Mouse (Mus musculus) lung, postnatal 0 days (tissue): ENCODE measurements around the gene Dcst2. TPM values are rescaled to one million over a fixed set of nuclear protein-coding genes. Genes with fewer than 3 reads are reported as not detected.

ENCODE experiments used
- ATAC-seq: fragments of 200-750 bp; cut with Nextera tagmentation; 2 replicates; pipeline ENCODE4 v1.8.0; 2017; ENCODE audit warnings: moderate library complexity
- DNase-seq: peaks from one replicate; pipeline ENCODE4 v3.0.0-alpha.2; 2016; ENCODE audit warnings: low spot score
- H3K27ac ChIP-seq: fragments of 300-500 bp; sonication (generic); 2 replicates; pipeline ENCODE4 v1.5.1; 2014; ENCODE audit warnings: antibody characterized with exemption, mild to moderate bottlenecking, low read length, mixed read lengths
- H3K27me3 ChIP-seq: fragments of 300-500 bp; sonication (generic); replicated peaks from 2 replicates; pipeline ENCODE4 v1.6.1; 2014; ENCODE audit warnings: low read length, mixed read lengths; ENCODE audit not compliant: insufficient read depth
- H3K36me3 ChIP-seq: fragments of 300-500 bp; sonication (generic); 2 replicates; pipeline ENCODE4 v1.6.1; 2014; ENCODE audit warnings: low read length, mixed read lengths; ENCODE audit not compliant: insufficient read depth
- H3K4me1 ChIP-seq: fragments of 300-500 bp; sonication (generic); 2 replicates; pipeline ENCODE4 v1.6.1; 2014; ENCODE audit warnings: antibody characterized with exemption, low read depth, low read length, mixed read lengths; ENCODE audit not compliant: insufficient read depth
- H3K4me2 ChIP-seq: fragments of 300-500 bp; sonication (generic); replicated peaks from 2 replicates; pipeline ENCODE4 v1.6.1; 2014; ENCODE audit warnings: low read depth, mild to moderate bottlenecking, low read length, moderate library complexity, mixed read lengths
- H3K4me3 ChIP-seq: fragments of 300-500 bp; sonication (generic); 2 replicates; pipeline ENCODE4 v1.5.1; 2014; ENCODE audit warnings: low read depth, low read length
- H3K9ac ChIP-seq: fragments of 300-500 bp; sonication (generic); replicated peaks from 2 replicates; pipeline ENCODE4 v1.6.1; 2014; ENCODE audit warnings: low read depth, mild to moderate bottlenecking
- H3K9me3 ChIP-seq: fragments of 300-500 bp; sonication (generic); 2 replicates; pipeline ENCODE4 v1.6.1; 2016; ENCODE audit warnings: low read length, mixed read lengths
- CTCF ChIP-seq: IDR thresholded peaks from 2 replicates; pipeline ENCODE4 v1.5.1; 2016; ENCODE audit warnings: antibody characterized with exemption, mild to moderate bottlenecking
- EP300 ChIP-seq: IDR thresholded peaks from 2 replicates; pipeline ENCODE4 v1.6.1; 2016; ENCODE audit warnings: antibody characterized with exemption, mild to moderate bottlenecking, control low read depth
- WGBS: fragments of 180-500 bp; shearing (Covaris S2); extraction: QIAGEN DNeasy Blood & Tissue Kit; methylation state at CpG from one replicate; pipeline ENCODE4 v1.1.7; 2014; 5-methylcytosine and 5-hydroxymethylcytosine counted together
- polyA plus RNA-seq: library from polyadenylated mRNA; unstranded; fragments of >200 nt; fragmentation: Nextera tagmentation; extraction: Ambion mirVana; gene quantifications from 2 replicates; pipeline ENCODE4 v1.2.1, GENCODE M21; 2015

Gene Dcst2
- polyA plus RNA-seq, 1 experiment from 2014 or later = 0.16 TPM

GRCm38 (mm10) chr3:89422556-89423205 is 60.9 kb downstream of the Dcst2 start:
- peak overlapping the region; percentile 45; the same call in 1 of the 2 replicates for H3K4me3 ChIP-seq
- no peaks in the 10 kb centered on the region for H3K9me3 ChIP-seq
- TF ChIP-seq CTCF = no peak
- 61% methylated on average over 6 of the region's 6 CpGs for WGBS
- DNase-seq = no peak
- H3K4me2 ChIP-seq = peak overlapping the region; percentile 67
- H3K27ac ChIP-seq = no peak overlapping the region
- no peaks in the 10 kb centered on the region for H3K27me3 ChIP-seq
- H3K36me3 ChIP-seq = peaks cover 20% of the 10 kb centered on the region
- no peak for ATAC-seq
- peaks cover 15% of the 10 kb centered on the region; the same call in 1 of the 2 replicates for H3K4me1 ChIP-seq
- no peak overlapping the region for H3K9ac ChIP-seq

GRCm38 (mm10) chr3:89424416-89425140 is 62.8 kb downstream of the Dcst2 start:
- Histone ChIP-seq H3K36me3 (peaks cover 25% of the 10 kb centered on the region), H3K27ac (peak overlapping the region; percentile 43; the same call in 1 of the 2 replicates), H3K4me2 (no peak overlapping the region), H3K9ac (no peak overlapping the region), H3K4me3 (no peak overlapping the region), H3K9me3 (no peaks in the 10 kb centered on the region), H3K4me1 (peaks cover 15% of the 10 kb centered on the region; the same call in 1 of the 2 replicates), H3K27me3 (no peaks in the 10 kb centered on the region)
- ATAC-seq (no peak), DNase-seq (peak; percentile 41)
- TF ChIP-seq CTCF (no peak), EP300 (no peak)
- WGBS = 72% methylated on average over 5 of the region's 5 CpGs

GRCm38 (mm10) chr3:89425141-89425525 is 63.4 kb downstream of the Dcst2 start:
- Histone ChIP-seq H3K4me1 (peaks cover 15% of the 10 kb centered on the region; the same call in 1 of the 2 replicates), H3K4me3 (no peak overlapping the region), H3K9ac (no peak overlapping the region), H3K27me3 (no peaks in the 10 kb centered on the region), H3K4me2 (no peak overlapping the region), H3K27ac (no peak overlapping the region), H3K9me3 (no peaks in the 10 kb centered on the region), H3K36me3 (peaks cover 25% of the 10 kb centered on the region)
- WGBS = 73% methylated on average over 5 of the region's 5 CpGs
- DNase-seq (no peak), ATAC-seq (no peak)
- TF ChIP-seq CTCF (no peak), EP300 (no peak)

GRCm38 (mm10) chr3:89425876-89426275 is 64.1 kb downstream of the Dcst2 start:
- no peak for ATAC-seq
- no peaks in the 10 kb centered on the region for H3K27me3 ChIP-seq
- H3K4me1 ChIP-seq = peaks cover 13% of the 10 kb centered on the region; the same call in 1 of the 2 replicates
- no peak overlapping the region for H3K27ac ChIP-seq
- 84% methylated on average over 4 of the region's 4 CpGs for WGBS
- H3K4me2 ChIP-seq = no peak overlapping the region
- peaks cover 25% of the 10 kb centered on the region for H3K36me3 ChIP-seq
- no peaks in the 10 kb centered on the region for H3K9me3 ChIP-seq
- H3K4me3 ChIP-seq = no peak overlapping the region
- no peak for TF ChIP-seq CTCF
- TF ChIP-seq EP300 = no peak
- no peak for DNase-seq
- no peak overlapping the region for H3K9ac ChIP-seq

Other genes with a start within 250 kb of the Dcst2 start
- gene Pklr, start 225.8 kb upstream of the Dcst2 start, polyA plus RNA-seq = 0.14 and 0.32 TPM in 2 replicates
- 0.19 and 0.31 TPM in 2 replicates for gene Hcn3, start 201.8 kb upstream of the Dcst2 start, polyA plus RNA-seq
- 16.2 and 17.7 TPM in 2 replicates for gene Clk2, start 197.2 kb upstream of the Dcst2 start, polyA plus RNA-seq
- gene Scamp3, start 184.5 kb upstream of the Dcst2 start, polyA plus RNA-seq = 89.6 and 94.2 TPM in 2 replicates
- 6.6 and 8.4 TPM in 2 replicates for gene Fam189b, start 178.8 kb upstream of the Dcst2 start, polyA plus RNA-seq
- gene Gba, start 159.0 kb upstream of the Dcst2 start, polyA plus RNA-seq = 44.4 and 46.5 TPM in 2 replicates
- 77.3 and 77.7 TPM in 2 replicates for gene Thbs3, start 146.8 kb upstream of the Dcst2 start, polyA plus RNA-seq
- 99.3 and 116 TPM in 2 replicates for gene Mtx1, start 134.9 kb upstream of the Dcst2 start, polyA plus RNA-seq
- 300 and 307 TPM in 2 replicates for gene Muc1, start 132.9 kb upstream of the Dcst2 start, polyA plus RNA-seq
- 282 and 309 TPM in 2 replicates for gene Krtcap2, start 116.0 kb upstream of the Dcst2 start, polyA plus RNA-seq
- 1.8 and 2.1 TPM in 2 replicates for gene Trim46, start 115.7 kb upstream of the Dcst2 start, polyA plus RNA-seq
- gene Dpm3, start 102.6 kb upstream of the Dcst2 start, polyA plus RNA-seq = 125 and 136 TPM in 2 replicates
- gene Slc50a1, start 91.4 kb upstream of the Dcst2 start, polyA plus RNA-seq = 95.7 and 96.4 TPM in 2 replicates
- 174 and 188 TPM in 2 replicates for gene Efna1, start 80.8 kb upstream of the Dcst2 start, polyA plus RNA-seq
- gene Efna3, start 39.0 kb upstream of the Dcst2 start, polyA plus RNA-seq = 4.4 and 6.7 TPM in 2 replicates
- gene Efna4, start 23.9 kb upstream of the Dcst2 start, polyA plus RNA-seq = 9.7 and 10.3 TPM in 2 replicates
- 133 and 177 TPM in 2 replicates for gene Adam15, start 12.0 kb upstream of the Dcst2 start, polyA plus RNA-seq
- 0.11 and 0.38 TPM in 2 replicates for gene Dcst1, start 3.3 kb downstream of the Dcst2 start, polyA plus RNA-seq
- gene Zbtb7b, start 32.8 kb downstream of the Dcst2 start, polyA plus RNA-seq = 6.4 and 7.3 TPM in 2 replicates
- gene Lenep, start 40.8 kb downstream of the Dcst2 start, polyA plus RNA-seq = not detected in 2 replicates
- 17.9 and 18.2 TPM in 2 replicates for gene Flad1, start 49.9 kb downstream of the Dcst2 start, polyA plus RNA-seq
- 75.5 and 83.0 TPM in 2 replicates for gene Cks1b, start 56.4 kb downstream of the Dcst2 start, polyA plus RNA-seq
- gene Shc1, start 56.5 kb downstream of the Dcst2 start, polyA plus RNA-seq = 52.6 and 55.7 TPM in 2 replicates
- 19.4 and 20.7 TPM in 2 replicates for gene Pygo2, start 68.2 kb downstream of the Dcst2 start, polyA plus RNA-seq
- gene Pbxip1, start 74.7 kb downstream of the Dcst2 start, polyA plus RNA-seq = 55.9 and 63.0 TPM in 2 replicates
- gene Pmvk, start 92.6 kb downstream of the Dcst2 start, polyA plus RNA-seq = 53.5 and 96.6 TPM in 2 replicates
- 1.00 and 1.0 TPM in 2 replicates for gene Kcnn3, start 158.2 kb downstream of the Dcst2 start, polyA plus RNA-seq